Mouse (Mus musculus): ENCODE data around the gene Vmn2r54. TPM values are rescaled to one million over a fixed set of nuclear protein-coding genes. Genes with fewer than 3 reads are reported as not detected.

Gene Vmn2r54
- polyA plus RNA-seq (2014; fragmentation: Illumina TruSeq; extraction: RNeasy Lipid Tissue Mini Kit (QIAGEN cat#74804)), result not detected

DNA sequence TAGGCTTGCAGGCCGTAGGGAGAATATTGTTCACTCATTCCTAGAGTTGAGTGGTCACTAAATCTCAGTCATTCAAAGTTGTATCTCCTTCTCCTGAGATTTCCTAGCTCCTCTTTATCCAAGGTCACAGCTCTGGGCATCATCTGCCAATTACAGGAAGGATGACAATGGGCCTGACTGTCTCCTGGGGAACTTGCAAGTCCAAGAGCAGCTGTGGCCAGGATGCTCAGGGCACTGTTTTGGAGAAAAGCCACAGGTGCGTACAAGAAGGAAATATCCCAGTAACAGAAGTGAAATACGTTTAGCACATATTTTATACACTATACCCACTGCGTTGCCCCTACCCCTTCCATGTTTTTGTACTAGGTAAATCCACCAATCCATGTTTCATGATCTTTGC lies at the start of gene Vmn2r54:
TSS of gene Vmn2r54 (minus strand) at position 101 of the 400 bp plus-strand sequence.

DNA sequence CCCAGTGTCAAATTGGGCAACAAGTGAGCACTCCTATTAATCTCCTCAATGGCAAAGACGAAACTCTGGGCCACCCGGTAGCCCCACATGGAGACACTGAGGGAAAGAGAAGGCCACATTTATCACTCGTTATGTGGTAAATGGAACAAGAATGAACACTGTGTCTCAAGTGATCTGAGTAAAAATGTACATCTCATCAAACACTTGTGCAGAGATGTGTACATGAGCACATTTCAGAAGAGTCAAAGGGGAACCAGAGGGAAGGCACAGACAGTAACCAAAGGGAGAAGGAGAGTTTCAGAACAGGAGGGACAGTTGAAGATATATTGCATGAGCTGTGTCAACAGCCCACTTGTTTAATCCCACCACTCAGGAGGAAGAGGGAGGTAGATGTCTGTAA lies 44.8 kb upstream of the Vmn2r54 start, which contains the start of gene Vmn2r55:
TSS of gene Vmn2r55 (minus strand) at position 101 of the 400 bp plus-strand sequence.

DNA sequence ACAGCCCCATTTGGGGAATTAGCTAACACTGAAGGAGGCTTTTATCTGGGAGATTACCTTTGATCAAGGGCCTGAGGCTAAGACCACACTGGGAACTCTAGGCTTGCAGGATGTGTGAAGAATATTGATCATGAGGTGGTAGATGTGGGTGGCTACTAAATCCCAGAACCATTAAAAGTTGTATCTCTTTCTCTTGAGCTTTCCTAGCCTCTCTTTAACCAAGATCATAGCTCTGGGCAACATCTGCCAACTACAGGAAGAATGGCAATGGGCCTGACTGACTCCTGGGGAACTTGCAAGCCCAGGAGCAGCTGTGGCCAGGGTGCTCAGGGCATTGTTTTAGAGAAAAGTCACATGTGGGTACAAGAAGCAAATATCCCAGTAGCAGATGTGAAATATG lies 31.4 kb downstream of the Vmn2r54 start, which contains the start of gene Vmn2r53:
TSS of gene Vmn2r53 (minus strand) at position 101 of the 400 bp plus-strand sequence.

Other genes with a start within 250 kb of the Vmn2r54 start
- 5.0 TPM for gene Zfp551, start 217.6 kb downstream of the Vmn2r54 start, polyA plus RNA-seq (2014; fragmentation: Illumina TruSeq; extraction: RNeasy Lipid Tissue Mini Kit (QIAGEN cat#74804))
- gene Zfp606, start 162.0 kb downstream of the Vmn2r54 start, polyA plus RNA-seq (2014; fragmentation: Illumina TruSeq; extraction: RNeasy Lipid Tissue Mini Kit (QIAGEN cat#74804)), result 79.2 TPM
- gene 2900092C05Rik, start 127.8 kb downstream of the Vmn2r54 start, polyA plus RNA-seq (2014; fragmentation: Illumina TruSeq; extraction: RNeasy Lipid Tissue Mini Kit (QIAGEN cat#74804)), result not detected
- not detected for gene Vmn2r53, start 31.5 kb downstream of the Vmn2r54 start, polyA plus RNA-seq (2014; fragmentation: Illumina TruSeq; extraction: RNeasy Lipid Tissue Mini Kit (QIAGEN cat#74804))
- gene Vmn2r55, start 44.7 kb upstream of the Vmn2r54 start, polyA plus RNA-seq (2014; fragmentation: Illumina TruSeq; extraction: RNeasy Lipid Tissue Mini Kit (QIAGEN cat#74804)), result not detected
- not detected for gene Vmn2r56, start 94.7 kb upstream of the Vmn2r54 start, polyA plus RNA-seq (2014; fragmentation: Illumina TruSeq; extraction: RNeasy Lipid Tissue Mini Kit (QIAGEN cat#74804))
- 5.4 TPM for gene Zscan18, start 163.3 kb upstream of the Vmn2r54 start, polyA plus RNA-seq (2014; fragmentation: Illumina TruSeq; extraction: RNeasy Lipid Tissue Mini Kit (QIAGEN cat#74804))
- 41.2 TPM for gene Zfp329, start 178.5 kb upstream of the Vmn2r54 start, polyA plus RNA-seq (2014; fragmentation: Illumina TruSeq; extraction: RNeasy Lipid Tissue Mini Kit (QIAGEN cat#74804))
- gene Zfp110, start 194.4 kb upstream of the Vmn2r54 start, polyA plus RNA-seq (2014; fragmentation: Illumina TruSeq; extraction: RNeasy Lipid Tissue Mini Kit (QIAGEN cat#74804)), result 38.6 TPM
- 16.4 TPM for gene Zfp128, start 240.9 kb upstream of the Vmn2r54 start, polyA plus RNA-seq (2014; fragmentation: Illumina TruSeq; extraction: RNeasy Lipid Tissue Mini Kit (QIAGEN cat#74804))

All from ovary, adult 10 weeks (tissue).